Mouse (Mus musculus) embryonic facial prominence, embryonic 14.5 days (tissue): ENCODE results near the gene Mcrip1. TPM values are rescaled to one million over a fixed set of nuclear protein-coding genes. Genes with fewer than 3 reads are reported as not detected.
A peak's percentile ranks its signal among the peaks of the same experiment; 100 is the strongest.
"Not testable (repeated sequence)": the region's sequence is repeated elsewhere in the genome, so short reads cannot be mapped to it uniquely, and the experiment has no call there.

Source experiments
- ATAC-seq: fragments of 200-750 bp; cut with Nextera tagmentation; 2 replicates; pipeline ENCODE4 v1.8.0; 2017; ENCODE audit warnings: low read depth, moderate number of reproducible peaks, moderate TSS enrichment
- DNase-seq: peaks from one replicate; pipeline ENCODE4 v3.0.0-alpha.2; 2015; ENCODE audit warnings: low spot score
- H3K27ac ChIP-seq: fragments of 300-500 bp; sonication (generic); replicated peaks from 2 replicates; pipeline ENCODE4 v1.5.1; 2014; ENCODE audit warnings: low read depth, mild to moderate bottlenecking, low read length, moderate library complexity
- H3K27me3 ChIP-seq: fragments of 300-500 bp; sonication (generic); replicated peaks from 2 replicates; pipeline ENCODE4 v1.6.1; 2014; ENCODE audit warnings: low read length; ENCODE audit not compliant: control insufficient read depth, insufficient read depth
- H3K36me3 ChIP-seq: fragments of 300-500 bp; sonication (generic); 2 replicates; pipeline ENCODE4 v1.6.1; 2014; ENCODE audit warnings: low read length, mixed read lengths; ENCODE audit not compliant: control insufficient read depth, insufficient read depth
- H3K4me1 ChIP-seq: fragments of 300-500 bp; sonication (generic); 2 replicates; pipeline ENCODE4 v1.6.1; 2014; ENCODE audit warnings: antibody characterized with exemption, low read length; ENCODE audit not compliant: control insufficient read depth, insufficient read depth
- H3K4me2 ChIP-seq: fragments of 300-500 bp; sonication (generic); 2 replicates; pipeline ENCODE4 v1.6.1; 2014; ENCODE audit warnings: low read depth, mild to moderate bottlenecking, low read length, moderate library complexity, mixed read lengths
- H3K4me3 ChIP-seq: fragments of 300-500 bp; sonication (generic); 2 replicates; pipeline ENCODE4 v1.5.1; 2014; ENCODE audit warnings: low read depth, mild to moderate bottlenecking, low read length
- H3K9ac ChIP-seq: fragments of 300-500 bp; sonication (generic); 2 replicates; pipeline ENCODE4 v1.6.1; 2014; ENCODE audit warnings: low read depth, mild to moderate bottlenecking, low read length, moderate library complexity, mixed read lengths
- H3K9me3 ChIP-seq: fragments of 300-500 bp; sonication (generic); 2 replicates; pipeline ENCODE4 v1.6.1; 2016; ENCODE audit warnings: low read length; ENCODE audit not compliant: control insufficient read depth
- whole genome bisulfite sequencing: fragments of 180-500 bp; shearing (Covaris S2); extraction: QIAGEN DNeasy Blood & Tissue Kit; methylation state at CpG from one replicate; pipeline ENCODE4 v1.1.7; 2014; 5-methylcytosine and 5-hydroxymethylcytosine counted together
- polyA plus RNA-seq: library from polyadenylated mRNA; unstranded; fragments of >200 nt; fragmentation: Nextera tagmentation; extraction: Ambion mirVana; gene quantifications from 2 replicates; pipeline ENCODE4 v1.2.1, GENCODE M21; 2014

Gene Mcrip1
- polyA plus RNA-seq, 1 experiment from 2014 or later: 238 TPM

DNA sequence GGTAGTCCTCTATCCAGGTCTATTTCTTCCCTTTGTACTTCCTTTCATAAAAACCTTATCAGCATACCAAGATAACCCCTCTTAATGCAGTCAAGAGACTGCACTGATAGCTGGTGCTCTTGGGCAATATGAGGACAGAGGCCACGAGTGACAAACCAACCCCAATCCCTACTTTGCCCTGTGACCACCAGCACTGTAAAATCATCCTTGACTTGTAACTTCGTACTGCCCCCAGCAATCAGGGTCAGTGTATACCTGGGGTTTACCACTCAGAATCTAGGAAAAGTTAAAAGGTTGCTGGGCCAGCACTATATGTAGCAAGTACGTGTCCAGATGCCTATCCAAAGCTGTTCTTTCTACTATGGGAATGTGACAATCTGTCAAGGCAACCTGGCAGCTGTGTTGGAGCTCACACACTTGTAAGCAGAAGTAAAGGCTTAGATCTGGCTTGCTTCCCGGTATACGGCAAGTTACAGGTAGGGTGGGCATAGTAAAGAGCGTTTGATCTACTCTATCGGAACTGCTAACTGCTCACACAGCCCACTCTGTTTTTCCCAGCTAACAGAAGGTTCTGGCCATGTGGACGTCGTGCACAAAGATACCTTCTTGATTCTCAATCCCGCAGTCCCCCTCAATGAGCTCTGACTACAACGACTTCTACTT, 22.4 kb upstream of the Mcrip1 start:
- Histone ChIP-seq H3K4me3 (peak overlapping the region; percentile 83), H3K27me3 (no peaks in the 10 kb centered on the region), H3K4me1 (peaks cover 17% of the 10 kb centered on the region), H3K4me2 (peak overlapping the region; percentile 92), H3K36me3 (peaks cover 46% of the 10 kb centered on the region), H3K9me3 (no peaks in the 10 kb centered on the region), H3K27ac (peak overlapping the region; percentile 80), H3K9ac (peak overlapping the region; percentile 97)
- DNase-seq (no peak), ATAC-seq (no peak)
- WGBS: 9% methylated on average over 11 of the region's 11 CpGs

DNA sequence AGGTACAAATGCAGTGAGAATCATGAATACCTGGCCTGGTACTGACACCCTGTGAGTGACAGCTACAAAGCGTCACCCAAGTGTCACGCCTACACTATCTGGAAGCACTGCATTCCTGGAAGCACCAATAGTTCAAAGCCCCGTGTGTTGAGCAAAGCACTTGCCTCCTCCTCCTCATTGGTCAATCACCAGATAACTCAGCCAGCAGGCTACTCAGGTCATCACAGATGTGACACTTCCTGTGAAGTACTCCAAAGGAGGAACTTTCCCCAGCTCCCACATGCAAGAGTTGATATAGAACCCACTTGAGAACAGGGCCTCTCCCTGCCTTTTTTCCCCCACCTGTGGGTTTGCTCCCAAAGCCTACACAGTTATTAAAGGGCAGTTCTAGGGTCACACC, 21.6 kb upstream of the Mcrip1 start:
- DNase-seq: no peak

GRCm38 (mm10) chr11:120568324-120568723, 18.8 kb upstream of the Mcrip1 start:
- no peak overlapping the region for H3K27ac ChIP-seq
- H3K4me1 ChIP-seq: peaks cover 9% of the 10 kb centered on the region
- H3K36me3 ChIP-seq: peaks cover 80% of the 10 kb centered on the region
- no peak overlapping the region for H3K4me3 ChIP-seq
- H3K27me3 ChIP-seq: no peaks in the 10 kb centered on the region
- no peaks in the 10 kb centered on the region for H3K9me3 ChIP-seq
- H3K4me2 ChIP-seq: no peak overlapping the region
- no peak for DNase-seq
- H3K9ac ChIP-seq: 0 out of 2 replicates have a peak overlapping the region, but pooled peaks have one; percentile 6
- 93% methylated on average over 6 of the region's 6 CpGs for WGBS
- ATAC-seq: no peak

More for the DNA sequence above, 21.6 kb upstream of the Mcrip1 start:
- Histone ChIP-seq H3K4me1 (peaks cover 17% of the 10 kb centered on the region), H3K4me2 (peak overlapping the region; percentile 92), H3K27me3 (no peaks in the 10 kb centered on the region), H3K27ac (no peak overlapping the region), H3K4me3 (peak overlapping the region; percentile 83), H3K36me3 (peaks cover 54% of the 10 kb centered on the region), H3K9me3 (no peaks in the 10 kb centered on the region), H3K9ac (peak overlapping the region; percentile 97)
- no peak for ATAC-seq
- 72% methylated on average over 3 of the region's 3 CpGs for WGBS

- 89% methylated on average over 9 of the region's 9 CpGs for WGBS
Measured at GRCm38 (mm10) chr11:120565114-120565513, 15.6 kb upstream of the Mcrip1 start.

GRCm38 (mm10) chr11:120562949-120563348, 13.4 kb upstream of the Mcrip1 start:
- no peak overlapping the region for H3K4me2 ChIP-seq
- no peak overlapping the region for H3K4me3 ChIP-seq
- no peak for ATAC-seq
- no peaks in the 10 kb centered on the region for H3K27me3 ChIP-seq
- 96% methylated on average over 13 of the region's 13 CpGs for WGBS
- H3K4me1 ChIP-seq: no peaks in the 10 kb centered on the region
- DNase-seq: no peak
- peaks cover 94% of the 10 kb centered on the region for H3K36me3 ChIP-seq
- H3K27ac ChIP-seq: no peak overlapping the region
- H3K9ac ChIP-seq: no peak overlapping the region
- H3K9me3 ChIP-seq: no peaks in the 10 kb centered on the region

More at GRCm38 (mm10) chr11:120565114-120565513, 15.6 kb upstream of the Mcrip1 start:
- H3K9ac ChIP-seq: no peak overlapping the region
- no peak overlapping the region for H3K27ac ChIP-seq
- no peak for DNase-seq
- no peaks in the 10 kb centered on the region for H3K9me3 ChIP-seq
- ATAC-seq: no peak
- no peak overlapping the region for H3K4me2 ChIP-seq
- no peak overlapping the region for H3K4me3 ChIP-seq
- peaks cover 97% of the 10 kb centered on the region for H3K36me3 ChIP-seq
- no peaks in the 10 kb centered on the region for H3K27me3 ChIP-seq
- H3K4me1 ChIP-seq: no peaks in the 10 kb centered on the region

- Histone ChIP-seq H3K4me1 (no peaks in the 10 kb centered on the region), H3K9me3 (peaks cover 5% of the 10 kb centered on the region; the same call in 1 of the 2 replicates), H3K36me3 (peaks cover 76% of the 10 kb centered on the region), H3K4me3 (no peak overlapping the region), H3K27ac (no peak overlapping the region), H3K4me2 (no peak overlapping the region), H3K27me3 (no peaks in the 10 kb centered on the region), H3K9ac (no peak overlapping the region)
- DNase-seq (no peak), ATAC-seq (no peak)
- WGBS: 88% methylated on average over 13 of the region's 13 CpGs
Measured at GRCm38 (mm10) chr11:120560952-120561728, 11.6 kb upstream of the Mcrip1 start.

DNA sequence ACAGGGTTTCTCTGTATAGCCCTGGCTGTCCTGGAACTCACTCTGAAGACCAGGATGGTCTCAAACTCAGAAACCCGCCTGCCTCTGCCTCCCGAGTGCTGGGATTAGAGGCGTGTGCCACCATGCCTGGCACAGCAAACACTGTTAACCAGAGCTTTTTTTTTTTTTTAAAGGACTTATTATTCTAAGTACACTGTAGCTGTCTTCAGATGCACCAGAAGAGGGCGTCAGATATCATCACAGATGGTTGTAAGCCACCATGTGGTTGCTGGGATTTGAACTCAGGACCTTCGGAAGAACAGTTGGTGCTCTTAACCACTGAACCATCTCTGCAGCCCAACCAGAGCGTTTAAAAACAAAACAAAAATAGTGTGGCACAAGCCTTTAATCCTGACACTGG, 9.3 kb upstream of the Mcrip1 start:
- not testable (repeated sequence) for DNase-seq, H3K9ac ChIP-seq, H3K4me1 ChIP-seq, H3K9me3 ChIP-seq, H3K4me2 ChIP-seq, H3K27ac ChIP-seq, H3K27me3 ChIP-seq, ATAC-seq, H3K4me3 ChIP-seq
- H3K36me3 ChIP-seq: peaks cover 54% of the 10 kb centered on the region
- 86% methylated on average over 6 of the region's 6 CpGs for WGBS

- Histone ChIP-seq H3K4me1 (0 out of 2 replicates have a peak, but pooled peaks cover 2% of the 10 kb centered on the region), H3K4me2 (no peak overlapping the region), H3K27me3 (no peaks in the 10 kb centered on the region), H3K9me3 (peaks cover 5% of the 10 kb centered on the region; the same call in 1 of the 2 replicates), H3K27ac (no peak overlapping the region), H3K36me3 (peaks cover 18% of the 10 kb centered on the region), H3K4me3 (no peak overlapping the region), H3K9ac (no peak overlapping the region)
- DNase-seq (no peak), ATAC-seq (no peak)
- 60% methylated on average over 2 of the region's 2 CpGs for WGBS
Measured at GRCm38 (mm10) chr11:120555260-120555659, 5.7 kb upstream of the Mcrip1 start.
